Mouse (Mus musculus) megakaryocyte-erythroid progenitor cell, adult 5-6 weeks (primary cell): ENCODE measurements around the gene Sh2b2. TPM values are rescaled to one million over a fixed set of nuclear protein-coding genes. Genes with fewer than 3 reads are reported as not detected.

Experiments
- ATAC-seq: replicated peaks from 2 replicates; pipeline ENCODE4 v1.8.0; 2016; ENCODE audit warnings: mild to moderate bottlenecking, inconsistent platforms; ENCODE audit not compliant: severe bottlenecking, poor library complexity, low FRiP score, low TSS enrichment
- total RNA-seq, 2 experiments: library from RNA; stranded (forward) in 1 of 2; stranded (reverse) in 1 of 2; fragments of 200-1000, 215-1000 nt in 1 of 2; fragments of >200 nt in 1 of 2; fragmentation: Nextera tagmentation in 1 of 2; gene quantifications; 2 replicates each; pipeline ENCODE4 v1.2.3; 2014 to 2017

The Sh2b2 gene
- total RNA-seq, 2 experiments from 2014 or later, result 0.09 to 1.7 TPM

- ATAC-seq, result peak; percentile 77
Measured at GRCm38 (mm10) chr5:136198474-136199391, 47.6 kb downstream of the Sh2b2 start, which contains the start of gene Prkrip1. TSS of gene Prkrip1 (minus strand) at chr5:136198963.

DNA sequence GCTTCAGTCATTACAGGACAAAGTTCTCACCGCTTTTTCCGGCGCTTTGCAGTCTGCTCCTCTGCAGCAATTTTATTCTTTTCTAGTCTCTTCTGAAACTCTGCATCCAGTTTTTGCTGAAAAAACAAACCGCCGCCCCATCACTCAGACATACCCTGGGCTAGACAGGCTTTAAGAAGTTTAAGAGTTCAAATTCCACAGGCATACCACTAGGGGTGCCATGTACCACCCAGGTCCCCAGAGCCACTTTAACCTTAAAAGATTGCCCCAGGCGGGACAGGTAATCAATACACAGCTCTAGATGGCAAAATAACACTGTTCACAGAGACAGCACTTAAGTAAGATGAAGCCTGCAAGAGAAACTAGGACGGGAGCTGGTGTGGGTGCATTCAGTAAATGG lies 54.5 kb downstream of the Sh2b2 start:
- ATAC-seq, result no peak

DNA sequence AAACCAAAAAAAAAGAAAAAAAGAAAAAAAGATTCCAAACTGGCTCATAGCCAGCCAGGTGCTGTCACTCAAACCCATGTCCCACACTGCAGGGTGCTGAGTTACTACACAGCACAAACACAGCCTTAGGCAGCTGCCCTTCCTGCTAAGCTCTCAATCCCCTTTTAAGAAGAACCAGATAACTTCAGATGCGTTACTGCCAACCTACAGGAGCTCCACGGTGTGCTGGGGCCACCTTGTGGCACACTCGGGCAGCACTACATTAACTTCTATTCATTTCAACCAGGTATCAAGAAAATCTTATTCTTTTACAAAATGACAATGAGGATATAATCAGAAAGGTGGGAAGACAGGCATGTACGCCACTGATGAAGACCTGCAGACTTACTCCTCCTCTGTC lies 59.6 kb downstream of the Sh2b2 start:
- peak; percentile 81 for ATAC-seq

DNA sequence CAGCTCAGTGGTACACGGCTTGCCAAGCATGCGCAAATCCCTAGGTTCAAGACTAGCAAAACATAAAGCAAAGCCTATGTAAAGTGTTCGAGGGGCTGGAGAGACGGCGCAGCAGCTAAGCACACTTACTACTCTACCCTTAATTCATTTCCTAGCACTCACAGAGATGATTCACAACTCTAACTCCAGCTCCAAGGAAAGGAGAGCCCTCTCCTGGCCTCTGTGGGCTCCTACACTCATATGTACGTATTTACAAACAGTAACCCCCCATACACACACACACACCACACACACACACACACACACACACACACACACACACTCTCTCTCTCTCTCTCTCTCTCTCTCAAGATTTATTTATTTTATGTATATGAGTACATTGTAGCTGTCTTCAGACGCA lies 62.6 kb downstream of the Sh2b2 start:
- ATAC-seq, result no peak

GRCm38 (mm10) chr5:136182830-136183229 lies 63.5 kb downstream of the Sh2b2 start:
- ATAC-seq, result no peak

DNA sequence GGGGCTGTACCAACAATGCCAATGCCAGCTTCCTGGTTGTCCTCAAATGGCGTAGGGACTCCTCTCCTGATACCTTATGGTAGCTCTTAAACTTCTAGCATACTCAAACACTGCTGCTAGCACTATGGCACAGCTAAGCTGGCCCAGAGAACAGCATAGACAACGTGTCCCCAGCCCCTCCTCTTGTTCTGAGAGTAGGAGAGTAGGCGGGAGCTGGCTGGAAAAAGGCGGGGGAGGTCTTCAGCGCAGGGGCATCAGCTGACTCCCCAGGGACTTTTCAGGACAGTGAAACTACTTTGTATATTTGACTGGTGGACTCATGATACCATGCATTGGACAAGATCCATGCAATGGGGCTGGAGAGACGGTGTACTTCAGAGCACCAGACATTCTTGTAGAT lies 64.3 kb downstream of the Sh2b2 start:
- ATAC-seq, result no peak

GRCm38 (mm10) chr5:136181197-136181596 lies 65.2 kb downstream of the Sh2b2 start:
- no peak for ATAC-seq

- peak; percentile 27; the same call in 1 of the 2 replicates for ATAC-seq
Measured at GRCm38 (mm10) chr5:136179594-136179993, 66.8 kb downstream of the Sh2b2 start.

DNA sequence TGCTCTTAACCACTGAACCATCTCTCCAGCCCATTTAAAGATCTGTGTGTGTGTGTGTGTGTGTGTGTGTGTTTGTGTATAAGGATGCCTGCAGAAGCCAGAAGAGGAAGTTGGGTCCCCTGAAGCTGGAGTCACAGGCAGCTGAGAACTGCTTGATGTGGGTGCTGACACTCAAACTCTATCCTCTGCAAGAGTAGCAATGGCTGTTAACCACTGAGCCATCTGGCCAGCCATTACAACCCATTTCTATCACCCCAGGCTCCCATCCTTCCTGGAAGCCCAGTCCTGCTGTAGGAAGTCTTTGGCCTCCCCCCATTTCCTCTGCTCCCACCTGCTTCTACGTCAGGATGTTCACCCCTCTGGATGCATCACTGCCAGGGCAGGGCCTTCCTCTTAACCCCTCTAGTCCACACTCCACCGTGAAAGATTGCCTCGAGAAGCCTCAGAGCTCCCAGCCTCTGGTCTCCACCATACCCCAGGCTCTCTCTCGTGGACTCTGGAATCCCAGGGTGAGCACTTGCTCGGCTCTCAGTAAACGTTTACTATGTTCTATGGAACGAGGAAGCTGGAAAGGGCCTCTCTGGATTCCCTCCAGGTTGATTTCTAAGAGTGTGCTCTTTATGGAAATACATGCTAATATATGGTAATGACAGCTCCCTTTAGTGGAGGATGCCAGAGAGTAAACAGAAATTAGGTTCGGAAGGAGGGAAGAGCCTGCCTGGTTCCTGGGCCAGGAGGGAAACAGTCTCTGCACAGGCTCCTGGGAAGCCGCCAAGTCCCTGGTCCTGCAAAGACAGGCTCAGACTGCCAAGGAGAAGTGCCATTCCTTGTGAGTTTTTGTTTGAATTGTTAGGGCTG lies 72.5 kb downstream of the Sh2b2 start:
- ATAC-seq, result no peak

GRCm38 (mm10) chr5:136172939-136173338 lies 73.4 kb downstream of the Sh2b2 start:
- no peak for ATAC-seq

DNA sequence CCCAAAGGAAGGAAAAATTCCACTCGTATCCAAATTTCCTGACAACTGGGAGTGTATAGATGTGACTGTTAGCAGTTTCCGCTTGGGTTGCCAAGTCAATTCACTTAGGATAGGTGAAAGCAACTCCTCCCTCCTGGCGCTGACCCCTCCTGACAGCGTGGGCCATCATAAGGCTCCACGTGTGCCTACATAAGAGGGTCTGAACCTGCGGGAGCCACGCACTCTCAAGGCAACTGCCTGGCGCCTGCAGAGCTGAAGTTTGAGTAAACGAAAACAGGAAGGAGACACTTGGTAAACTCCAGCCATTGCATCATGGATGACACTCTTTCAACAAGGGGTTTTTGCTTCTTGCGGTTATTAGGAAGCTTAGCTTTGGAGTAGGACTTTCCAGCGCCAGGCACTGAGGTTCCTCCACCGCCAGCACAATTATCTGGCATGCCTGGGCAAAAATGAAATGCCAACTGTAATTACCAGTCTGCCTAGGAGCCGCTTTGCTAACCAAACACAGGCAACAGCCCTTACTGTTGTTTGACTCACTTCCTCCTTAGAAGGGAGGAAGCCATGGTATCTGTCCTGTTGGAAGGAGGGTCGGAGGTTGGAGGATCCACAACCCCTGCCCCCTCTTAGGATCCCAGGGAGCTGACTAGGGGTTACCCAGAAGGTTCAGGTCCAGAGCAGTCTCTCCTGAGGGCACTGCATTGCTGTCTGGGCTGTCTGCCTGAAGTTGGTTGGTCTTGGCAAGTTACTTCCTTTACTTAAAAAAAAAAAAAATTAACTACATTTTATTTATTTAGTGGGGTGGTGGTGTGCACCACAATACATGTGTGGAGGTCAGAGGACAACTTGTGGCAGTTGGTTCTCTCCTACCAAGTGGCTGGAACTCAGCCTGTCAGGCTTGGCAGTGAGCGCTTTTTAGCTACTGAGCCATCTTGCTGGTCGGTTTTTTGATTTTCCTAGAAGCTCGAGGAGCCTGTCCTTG lies 74.7 kb downstream of the Sh2b2 start:
- ATAC-seq, result peak; percentile 10; the same call in 1 of the 2 replicates

GRCm38 (mm10) chr5:136170512-136171362 lies 75.6 kb downstream of the Sh2b2 start, which contains the start of gene Orai2:
TSS of gene Orai2 (minus strand) at chr5:136170713.
- ATAC-seq, result peak; percentile 67

- 0 out of 2 replicates have a peak, but pooled peaks have one; percentile 13 for ATAC-seq
Measured at GRCm38 (mm10) chr5:136169626-136170511, 76.5 kb downstream of the Sh2b2 start.
